Mouse (Mus musculus) intestine, postnatal 0 days (tissue): ENCODE results near the gene Msh2. TPM values are rescaled to one million over a fixed set of nuclear protein-coding genes. Genes with fewer than 3 reads are reported as not detected.

Experiments
- ATAC-seq: fragments of 200-750 bp; cut with Nextera tagmentation; 2 replicates; pipeline ENCODE4 v1.8.0; 2017; ENCODE audit warnings: mild to moderate bottlenecking, moderate TSS enrichment, moderate library complexity
- H3K27ac ChIP-seq: fragments of 300-500 bp; sonication (generic); 2 replicates; pipeline ENCODE4 v1.5.1; 2014; ENCODE audit warnings: mild to moderate bottlenecking, low read depth, low read length, moderate library complexity
- H3K27me3 ChIP-seq: fragments of 300-500 bp; sonication (generic); replicated peaks from 2 replicates; pipeline ENCODE4 v1.6.1; 2014; ENCODE audit warnings: low read length, mixed read lengths; ENCODE audit not compliant: control insufficient read depth, insufficient read depth
- H3K36me3 ChIP-seq: fragments of 300-500 bp; sonication (generic); 2 replicates; pipeline ENCODE4 v1.6.1; 2014; ENCODE audit warnings: mild to moderate bottlenecking, moderate library complexity; ENCODE audit not compliant: control insufficient read depth, insufficient read depth
- H3K4me1 ChIP-seq: fragments of 300-500 bp; sonication (generic); replicated peaks from 2 replicates; pipeline ENCODE4 v1.6.1; 2014; ENCODE audit warnings: antibody characterized with exemption, low read length, mixed read lengths; ENCODE audit not compliant: control insufficient read depth, insufficient read depth
- H3K4me2 ChIP-seq: fragments of 300-500 bp; sonication (generic); replicated peaks from 2 replicates; pipeline ENCODE4 v1.6.1; 2014; ENCODE audit warnings: low read depth, mild to moderate bottlenecking, moderate library complexity
- H3K4me3 ChIP-seq: fragments of 300-500 bp; sonication (generic); 2 replicates; pipeline ENCODE4 v1.5.1; 2014; ENCODE audit warnings: low read depth, low read length
- H3K9ac ChIP-seq: fragments of 300-500 bp; sonication (generic); 2 replicates; pipeline ENCODE4 v1.6.1; 2014; ENCODE audit warnings: mild to moderate bottlenecking, low read depth, low read length
- H3K9me3 ChIP-seq: fragments of 300-500 bp; sonication (generic); 2 replicates; pipeline ENCODE4 v1.6.1; 2016; ENCODE audit warnings: mixed run types; ENCODE audit not compliant: control insufficient read depth
- CTCF ChIP-seq: sonication (generic); IDR thresholded peaks from 2 replicates; pipeline ENCODE4 v1.5.1; 2016; ENCODE audit warnings: low read depth, mild to moderate bottlenecking, control low read depth, antibody characterized with exemption, moderate library complexity
- WGBS: fragments of 180-500 bp; shearing (Covaris S2); extraction: QIAGEN DNeasy Blood & Tissue Kit; methylation state at CpG from one replicate; pipeline ENCODE4 v1.1.7; 2014; 5-methylcytosine and 5-hydroxymethylcytosine counted together
- polyA plus RNA-seq: library from polyadenylated mRNA; unstranded; fragments of >200 nt; fragmentation: Nextera tagmentation; extraction: Ambion mirVana; gene quantifications from 2 replicates; pipeline ENCODE4 v1.2.1, GENCODE M21; 2015

The Msh2 gene
- polyA plus RNA-seq, 1 experiment from 2014 or later, result 13.9 TPM

DNA sequence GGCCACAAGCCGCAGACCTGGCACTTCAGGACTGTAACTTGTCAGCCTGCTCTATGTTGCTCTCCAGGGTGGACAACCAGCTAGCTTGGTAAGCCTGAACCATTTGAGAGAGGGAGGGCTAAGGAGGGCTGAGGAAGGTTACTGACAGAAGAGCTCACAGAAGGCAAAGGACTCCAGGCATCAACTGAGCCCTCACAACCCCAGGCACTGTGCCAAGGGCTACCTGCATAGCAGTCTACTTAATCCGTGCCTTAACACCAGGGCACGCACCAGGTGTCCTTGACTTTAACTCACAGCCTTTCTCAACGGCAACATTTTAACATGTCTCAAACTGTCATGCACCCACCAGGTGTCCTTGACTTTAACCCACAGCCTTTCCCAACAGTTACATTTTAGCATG lies 88.2 kb downstream of the Msh2 start:
- H3K27me3 ChIP-seq, result no peaks in the 10 kb centered on the region
- H3K9me3 ChIP-seq, result no peaks in the 10 kb centered on the region
- no peaks in the 10 kb centered on the region for H3K36me3 ChIP-seq
- TF ChIP-seq CTCF, result no peak
- H3K27ac ChIP-seq, result no peak overlapping the region
- H3K4me2 ChIP-seq, result no peak overlapping the region
- ATAC-seq, result no peak
- WGBS, result 82% methylated on average over 4 of the region's 4 CpGs
- H3K4me1 ChIP-seq, result no peaks in the 10 kb centered on the region
- H3K4me3 ChIP-seq, result no peak overlapping the region
- no peak overlapping the region for H3K9ac ChIP-seq

DNA sequence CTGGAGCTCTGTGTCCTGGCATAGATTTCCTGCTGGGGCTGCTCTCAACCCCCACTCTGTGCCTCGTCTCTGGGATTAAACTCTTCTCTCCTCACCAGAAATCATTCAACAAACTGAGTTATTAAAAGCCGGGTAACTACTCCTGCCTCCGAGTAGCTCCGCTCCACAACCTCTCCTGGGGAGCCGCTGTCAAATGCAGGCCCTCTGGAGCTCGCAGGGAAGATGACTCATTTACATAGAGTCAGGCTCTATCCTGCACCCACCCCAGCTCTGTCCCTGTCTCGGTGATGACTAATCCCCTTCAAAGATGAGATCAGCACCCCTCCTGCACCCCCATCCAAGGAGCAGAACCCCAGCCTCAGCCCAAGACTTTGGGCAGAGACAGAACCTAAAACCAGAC lies 91.0 kb downstream of the Msh2 start:
- no peak for TF ChIP-seq CTCF
- no peaks in the 10 kb centered on the region for H3K36me3 ChIP-seq
- H3K4me2 ChIP-seq, result no peak overlapping the region
- H3K27ac ChIP-seq, result no peak overlapping the region
- WGBS, result 54% methylated on average over 7 of the region's 7 CpGs
- no peaks in the 10 kb centered on the region for H3K4me1 ChIP-seq
- H3K4me3 ChIP-seq, result no peak overlapping the region
- ATAC-seq, result no peak
- H3K9ac ChIP-seq, result no peak overlapping the region
- H3K9me3 ChIP-seq, result no peaks in the 10 kb centered on the region
- H3K27me3 ChIP-seq, result no peaks in the 10 kb centered on the region

DNA sequence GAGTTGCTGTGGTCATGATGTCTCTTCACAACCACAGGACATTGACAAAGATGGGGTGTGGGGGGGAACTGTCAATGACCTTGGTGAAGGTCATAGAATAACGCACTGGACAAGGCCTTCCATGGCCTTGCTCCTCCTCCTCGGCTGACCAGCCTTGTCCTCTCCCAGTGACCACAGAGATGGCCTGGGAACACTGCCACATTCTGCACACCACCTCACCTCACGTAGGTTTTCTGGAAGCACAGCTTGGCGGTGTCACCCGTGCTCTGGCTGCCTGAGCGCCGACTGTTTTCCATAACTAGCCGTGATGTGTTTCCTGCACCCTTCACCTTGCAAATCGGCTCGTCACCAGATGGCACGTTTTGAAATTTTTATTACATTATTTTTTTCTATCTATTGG lies 92.9 kb downstream of the Msh2 start:
- TF ChIP-seq CTCF, result no peak
- Histone ChIP-seq H3K4me1 (no peaks in the 10 kb centered on the region), H3K27me3 (no peaks in the 10 kb centered on the region), H3K9ac (no peak overlapping the region), H3K4me3 (no peak overlapping the region), H3K36me3 (no peaks in the 10 kb centered on the region), H3K27ac (no peak overlapping the region), H3K9me3 (no peaks in the 10 kb centered on the region), H3K4me2 (no peak overlapping the region)
- ATAC-seq, result no peak
- 91% methylated on average over 11 of the region's 11 CpGs for WGBS

DNA sequence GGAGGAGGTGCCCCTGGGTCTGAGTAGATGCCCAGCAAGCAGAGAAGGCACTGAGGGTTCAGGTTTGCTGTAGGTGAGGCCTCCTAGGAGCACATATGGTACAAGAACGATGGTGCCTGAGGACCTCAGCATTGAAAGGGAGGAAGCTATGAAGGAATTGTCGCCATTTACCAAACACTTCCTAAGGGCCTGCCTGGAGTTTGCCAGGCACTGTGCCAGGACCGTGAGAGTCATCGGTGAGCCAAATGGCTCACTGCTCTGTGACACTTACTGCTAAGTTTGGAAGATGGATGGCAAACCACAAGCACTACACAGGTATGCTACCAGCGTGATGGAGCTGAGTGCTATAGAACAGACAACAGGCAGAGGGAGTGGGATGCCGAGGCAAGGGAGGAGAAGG lies 94.8 kb downstream of the Msh2 start:
- Histone ChIP-seq H3K4me1 (no peaks in the 10 kb centered on the region), H3K27ac (no peak overlapping the region), H3K36me3 (no peaks in the 10 kb centered on the region), H3K27me3 (no peaks in the 10 kb centered on the region), H3K9me3 (no peaks in the 10 kb centered on the region), H3K4me2 (no peak overlapping the region), H3K4me3 (no peak overlapping the region), H3K9ac (no peak overlapping the region)
- 88% methylated on average over 6 of the region's 6 CpGs for whole genome bisulfite sequencing
- ATAC-seq, result no peak
- TF ChIP-seq CTCF, result no peak

DNA sequence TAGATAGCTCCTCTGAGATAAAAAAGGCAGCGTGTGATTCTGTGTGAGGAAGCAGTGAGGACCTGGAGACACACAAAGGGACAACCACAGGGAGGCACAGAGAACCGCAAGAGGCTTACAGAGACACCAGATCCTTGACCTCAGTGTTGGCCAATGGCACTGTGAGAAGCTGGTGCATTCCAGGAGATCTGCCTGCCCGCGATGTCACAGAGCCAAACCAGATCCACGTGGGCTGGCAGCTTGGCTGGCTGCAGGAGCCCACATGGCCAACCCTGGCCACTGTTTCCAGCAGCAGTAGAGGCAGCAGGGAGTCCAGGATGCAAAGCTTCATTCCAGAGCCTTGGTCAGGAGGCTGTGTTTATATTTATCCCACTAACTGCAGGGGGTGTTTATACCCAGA lies 98.6 kb downstream of the Msh2 start:
- H3K27ac ChIP-seq, result no peak overlapping the region
- H3K27me3 ChIP-seq, result no peaks in the 10 kb centered on the region
- WGBS, result 47% methylated on average over 5 of the region's 5 CpGs
- H3K4me3 ChIP-seq, result no peak overlapping the region
- ATAC-seq, result no peak
- no peaks in the 10 kb centered on the region for H3K9me3 ChIP-seq
- H3K4me1 ChIP-seq, result no peaks in the 10 kb centered on the region
- H3K4me2 ChIP-seq, result no peak overlapping the region
- H3K36me3 ChIP-seq, result no peaks in the 10 kb centered on the region
- TF ChIP-seq CTCF, result no peak
- H3K9ac ChIP-seq, result no peak overlapping the region

DNA sequence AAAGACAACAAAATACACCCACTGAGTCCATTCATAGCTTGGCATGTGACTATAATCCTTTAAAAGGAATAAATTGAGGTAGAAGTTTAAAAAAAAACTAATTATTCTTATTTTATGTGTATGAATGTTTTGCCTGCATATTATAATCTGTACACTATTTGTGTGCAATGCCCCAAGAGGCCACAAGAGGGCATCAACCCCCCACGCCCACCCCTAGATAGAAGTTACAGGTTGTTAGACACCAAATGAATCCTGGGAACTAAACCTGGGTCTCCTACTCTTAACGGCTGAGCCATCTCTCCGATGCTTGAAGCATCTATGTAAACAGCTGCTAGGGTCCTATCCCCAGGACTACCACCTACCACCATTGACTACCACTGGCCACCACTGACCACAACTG lies 101.0 kb downstream of the Msh2 start:
- Histone ChIP-seq H3K4me1 (no peaks in the 10 kb centered on the region), H3K4me2 (no peak overlapping the region), H3K9me3 (no peaks in the 10 kb centered on the region), H3K36me3 (no peaks in the 10 kb centered on the region), H3K27me3 (no peaks in the 10 kb centered on the region), H3K27ac (no peak overlapping the region), H3K4me3 (no peak overlapping the region), H3K9ac (no peak overlapping the region)
- 79% methylated on average over 3 of the region's 3 CpGs for WGBS
- TF ChIP-seq CTCF, result peak; percentile 59
- ATAC-seq, result no peak

Other genes starting within 250 kb of the Msh2 start
- not detected in 2 replicates for gene Stpg4, start 244.6 kb upstream of the Msh2 start, polyA plus RNA-seq
- gene Calm2, start 225.4 kb upstream of the Msh2 start, polyA plus RNA-seq, result 756 and 774 TPM in 2 replicates
- 1,279 and 1,318 TPM in 2 replicates for gene Epcam, start 36.4 kb upstream of the Msh2 start, polyA plus RNA-seq
- not detected in 2 replicates for gene Kcnk12, start 125.7 kb downstream of the Msh2 start, polyA plus RNA-seq
- not detected in 2 replicates for gene Rpl36-ps4, start 248.6 kb downstream of the Msh2 start, polyA plus RNA-seq